Mouse (Mus musculus) neural tube, embryonic 11.5 days (tissue): ENCODE results near the gene Rhebl1. TPM values are rescaled to one million over a fixed set of nuclear protein-coding genes. Genes with fewer than 3 reads are reported as not detected.

Source experiments
- ATAC-seq: fragments of 200-750 bp; cut with Nextera tagmentation; 2 replicates; pipeline ENCODE4 v1.8.0; 2017; ENCODE audit warnings: moderate number of reproducible peaks, mild to moderate bottlenecking, moderate TSS enrichment, moderate library complexity; ENCODE audit not compliant: insufficient read depth, low FRiP score, low TSS enrichment
- DNase-seq: peaks from one replicate; pipeline ENCODE4 v3.0.0-alpha.2; 2015; ENCODE audit warnings: low spot score
- H3K27ac ChIP-seq: fragments of 300-500 bp; sonication (generic); 2 replicates; pipeline ENCODE4 v1.5.1; 2014; ENCODE audit warnings: low read depth, mild to moderate bottlenecking, low read length
- H3K27me3 ChIP-seq: fragments of 300-500 bp; sonication (generic); 2 replicates; pipeline ENCODE4 v1.6.1; 2014; ENCODE audit warnings: mild to moderate bottlenecking, low read length, mixed read lengths; ENCODE audit not compliant: control insufficient read depth, insufficient read depth
- H3K36me3 ChIP-seq: fragments of 300-500 bp; sonication (generic); 2 replicates; pipeline ENCODE4 v1.6.1; 2014; ENCODE audit warnings: mild to moderate bottlenecking, low read length, moderate library complexity, mixed read lengths; ENCODE audit not compliant: control insufficient read depth, insufficient read depth
- H3K4me1 ChIP-seq: fragments of 300-500 bp; sonication (generic); 2 replicates; pipeline ENCODE4 v1.6.1; 2014; ENCODE audit warnings: low read length, mixed read lengths; ENCODE audit not compliant: control insufficient read depth, insufficient read depth
- H3K4me2 ChIP-seq: fragments of 300-500 bp; sonication (generic); 2 replicates; pipeline ENCODE4 v1.6.1; 2014; ENCODE audit warnings: low read depth, mild to moderate bottlenecking, moderate library complexity
- H3K4me3 ChIP-seq: fragments of 300-500 bp; sonication (generic); 2 replicates; pipeline ENCODE4 v1.5.1; 2014; ENCODE audit warnings: low read depth, low read length
- H3K9ac ChIP-seq: fragments of 300-500 bp; sonication (generic); 2 replicates; pipeline ENCODE4 v1.6.1; 2014; ENCODE audit warnings: mild to moderate bottlenecking, low read length
- H3K9me3 ChIP-seq: fragments of 300-500 bp; sonication (generic); 2 replicates; pipeline ENCODE4 v1.6.1; 2016; ENCODE audit warnings: low read length; ENCODE audit not compliant: control insufficient read depth
- WGBS: fragments of 180-500 bp; shearing (Covaris S2); extraction: QIAGEN DNeasy Blood & Tissue Kit; methylation state at CpG from one replicate; pipeline ENCODE4 v1.1.7; 2014; 5-methylcytosine and 5-hydroxymethylcytosine counted together
- polyA plus RNA-seq: library from polyadenylated mRNA; unstranded; fragments of >200 nt; fragmentation: Nextera tagmentation; extraction: Ambion mirVana; gene quantifications from 2 replicates; pipeline ENCODE4 v1.2.1, GENCODE M21; 2014

Gene Rhebl1
- polyA plus RNA-seq, 1 experiment from 2014 or later: 19.8 TPM

- ATAC-seq (no peak), DNase-seq (peak; percentile 54)
- under 1% methylated on average over 41 of the region's 41 CpGs for WGBS
- peak within 1 kb of the TSS; percentile 9; the same call in 1 of the 2 replicates for H3K4me3 ChIP-seq
- H3K27me3 ChIP-seq: peaks cover 63% of the 10 kb centered on the region
- no peak within 1 kb of the TSS for H3K27ac ChIP-seq
- no peaks in the 10 kb centered on the region for H3K9me3 ChIP-seq
- peaks cover 19% of the 10 kb centered on the region for H3K4me1 ChIP-seq
- H3K9ac ChIP-seq: no peak within 1 kb of the TSS
- H3K4me2 ChIP-seq: peak within 1 kb of the TSS; percentile 30
- no peaks in the 10 kb centered on the region for H3K36me3 ChIP-seq
These were observed 3.8 kb upstream of the Rhebl1 start, which contains the start of gene Dhh for GRCm38 (mm10) chr15:98897928-98898800. TSS of gene Dhh (minus strand) at chr15:98898540.

DNA sequence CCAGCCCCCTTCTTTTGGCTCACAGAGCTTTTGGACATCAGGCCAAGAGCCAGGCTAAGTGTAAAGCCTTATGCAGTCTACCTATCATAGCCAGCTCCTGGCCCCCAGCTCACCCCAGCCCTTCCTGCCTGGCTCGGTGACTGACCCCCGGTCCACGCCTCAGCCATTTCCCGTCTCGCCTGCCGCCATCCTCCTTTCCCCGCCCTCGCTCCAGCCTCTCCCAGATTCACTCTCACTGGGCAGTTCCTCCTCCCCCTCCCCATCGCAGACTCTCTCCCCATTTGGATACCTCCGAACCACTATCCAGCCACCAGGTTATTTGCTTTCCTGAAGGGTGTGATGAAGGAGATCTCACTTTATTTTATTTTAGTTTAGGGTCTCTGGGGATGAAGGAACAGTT is 3.2 kb upstream of the Rhebl1 start:
- Histone ChIP-seq H3K36me3 (no peaks in the 10 kb centered on the region), H3K4me2 (peak overlapping the region; percentile 30; the same call in 1 of the 2 replicates), H3K4me3 (no peak overlapping the region), H3K4me1 (peaks cover 19% of the 10 kb centered on the region), H3K27me3 (peaks cover 70% of the 10 kb centered on the region), H3K27ac (no peak overlapping the region), H3K9ac (no peak overlapping the region), H3K9me3 (no peaks in the 10 kb centered on the region)
- ATAC-seq (no peak), DNase-seq (no peak)
- 0% methylated on average over 10 of the region's 10 CpGs for WGBS

- peaks cover 80% of the 10 kb centered on the region for H3K27me3 ChIP-seq
- H3K4me3 ChIP-seq: peak overlapping the region; percentile 26
- H3K27ac ChIP-seq: 0 out of 2 replicates have a peak overlapping the region, but pooled peaks have one; percentile 27
- H3K4me1 ChIP-seq: peaks cover 19% of the 10 kb centered on the region
- DNase-seq (peak; percentile 71), ATAC-seq (no peak)
- WGBS: 1% methylated on average over 41 of the region's 41 CpGs
- no peaks in the 10 kb centered on the region for H3K36me3 ChIP-seq
- H3K9ac ChIP-seq: peak overlapping the region; percentile 43
- peak overlapping the region; percentile 49 for H3K4me2 ChIP-seq
- no peaks in the 10 kb centered on the region for H3K9me3 ChIP-seq
These were observed 1.6 kb upstream of the Rhebl1 start for GRCm38 (mm10) chr15:98895635-98896589.

GRCm38 (mm10) chr15:98894746-98895634 is 650 bp upstream of the Rhebl1 start:
- H3K4me1 ChIP-seq: peaks cover 19% of the 10 kb centered on the region
- 1% methylated on average over 38 of the region's 38 CpGs for WGBS
- H3K9ac ChIP-seq: peak overlapping the region; percentile 43
- no peaks in the 10 kb centered on the region for H3K36me3 ChIP-seq
- peak overlapping the region; percentile 79 for H3K4me2 ChIP-seq
- H3K27me3 ChIP-seq: peaks cover 80% of the 10 kb centered on the region
- H3K9me3 ChIP-seq: no peaks in the 10 kb centered on the region
- peak overlapping the region; percentile 43 for H3K4me3 ChIP-seq
- ATAC-seq (no peak), DNase-seq (no peak)
- H3K27ac ChIP-seq: no peak overlapping the region

DNA sequence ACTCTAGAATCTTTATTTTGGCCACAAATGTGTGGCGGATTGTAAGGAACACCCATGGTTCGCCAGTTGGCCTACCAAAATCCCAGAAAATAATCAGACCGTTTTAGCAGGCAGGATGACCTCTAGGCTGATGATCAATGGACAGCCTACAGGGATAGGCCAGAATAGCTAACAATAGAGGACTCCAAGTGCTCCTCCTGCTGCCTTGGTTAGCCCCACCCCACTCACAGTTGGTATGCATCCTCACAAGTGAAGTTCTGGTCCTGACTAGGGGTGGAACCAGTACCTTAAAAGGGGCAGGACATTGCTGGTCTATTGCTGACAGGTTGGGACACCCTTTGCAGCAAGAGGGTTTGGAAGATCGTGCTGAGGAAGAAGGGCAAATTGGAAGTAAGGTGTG is 1.3 kb downstream of the Rhebl1 start:
- Histone ChIP-seq H3K27me3 (peaks cover 66% of the 10 kb centered on the region), H3K9ac (no peak overlapping the region), H3K4me1 (peaks cover 19% of the 10 kb centered on the region), H3K27ac (no peak overlapping the region), H3K9me3 (no peaks in the 10 kb centered on the region), H3K4me3 (no peak overlapping the region), H3K4me2 (no peak overlapping the region), H3K36me3 (no peaks in the 10 kb centered on the region)
- DNase-seq (no peak), ATAC-seq (no peak)
- 40% methylated on average over 4 of the region's 4 CpGs for WGBS

GRCm38 (mm10) chr15:98891907-98892606 is 2.3 kb downstream of the Rhebl1 start:
- Histone ChIP-seq H3K4me3 (no peak overlapping the region), H3K27me3 (peaks cover 56% of the 10 kb centered on the region), H3K4me2 (no peak overlapping the region), H3K9me3 (no peaks in the 10 kb centered on the region), H3K27ac (no peak overlapping the region), H3K36me3 (no peaks in the 10 kb centered on the region), H3K4me1 (peaks cover 19% of the 10 kb centered on the region), H3K9ac (no peak overlapping the region)
- DNase-seq: peak; percentile 66
- peak; percentile 53; the same call in 1 of the 2 replicates for ATAC-seq
- WGBS: 46% methylated on average over 6 of the region's 6 CpGs

- Histone ChIP-seq H3K4me2 (peak overlapping the region; percentile 3; the same call in 1 of the 2 replicates), H3K27me3 (peaks cover 48% of the 10 kb centered on the region), H3K9ac (no peak overlapping the region), H3K4me3 (no peak overlapping the region), H3K36me3 (no peaks in the 10 kb centered on the region), H3K4me1 (peaks cover 19% of the 10 kb centered on the region), H3K9me3 (no peaks in the 10 kb centered on the region), H3K27ac (no peak overlapping the region)
- ATAC-seq (no peak), DNase-seq (no peak)
- 6% methylated on average over 19 of the region's 19 CpGs for WGBS
These were observed 3.1 kb downstream of the Rhebl1 start for GRCm38 (mm10) chr15:98891198-98891742.
